Mouse (Mus musculus): Measurements from ENCODE around the gene Armh1. TPM values are rescaled to one million over a fixed set of nuclear protein-coding genes. Genes with fewer than 3 reads are reported as not detected.

The Armh1 gene
- polyA plus RNA-seq, 1 experiment from 2014 or later, result 0.86 TPM

- Histone ChIP-seq H3K9me3 (ENCODE audit: control insufficient read depth, low read length) (no peaks in the 10 kb centered on the region), H3K27ac (ENCODE audit: low read depth, low read length) (no peak overlapping the region), H3K27me3 (ENCODE audit: control insufficient read depth, insufficient read depth, low read length) (no peaks in the 10 kb centered on the region), H3K4me1 (ENCODE audit: control insufficient read depth, insufficient read depth, low read length) (no peaks in the 10 kb centered on the region), H3K9ac (replicated peaks; ENCODE audit: low read depth, low read length) (no peak overlapping the region), H3K36me3 (ENCODE audit: control insufficient read depth, insufficient read depth, low read length) (no peaks in the 10 kb centered on the region), H3K4me2 (ENCODE audit: low read depth, low read length) (no peak overlapping the region), H3K4me3 (ENCODE audit: low read depth, low read length) (no peak overlapping the region)
- peak; percentile 56; the same call in 1 of the 2 replicates for ATAC-seq (ENCODE audit: low read depth)
- 35% methylated on average over 10 of the region's 10 CpGs for WGBS
These were observed 33.3 kb downstream of the Armh1 start for GRCm38 (mm10) chr4:117218517-117219219.

- no peaks in the 10 kb centered on the region for H3K9me3 ChIP-seq (ENCODE audit: control insufficient read depth, low read length)
- H3K4me2 ChIP-seq (ENCODE audit: low read depth, low read length), result no peak overlapping the region
- 78% methylated on average over 5 of the region's 5 CpGs for WGBS
- H3K9ac ChIP-seq (replicated peaks; ENCODE audit: low read depth, low read length), result no peak overlapping the region
- no peaks in the 10 kb centered on the region for H3K27me3 ChIP-seq (ENCODE audit: control insufficient read depth, insufficient read depth, low read length)
- H3K27ac ChIP-seq (ENCODE audit: low read depth, low read length), result no peak overlapping the region
- no peak for ATAC-seq (ENCODE audit: low read depth)
- H3K4me1 ChIP-seq (ENCODE audit: control insufficient read depth, insufficient read depth, low read length), result no peaks in the 10 kb centered on the region
- H3K4me3 ChIP-seq (ENCODE audit: low read depth, low read length), result no peak overlapping the region
- H3K36me3 ChIP-seq (ENCODE audit: control insufficient read depth, insufficient read depth, low read length), result no peaks in the 10 kb centered on the region
These were observed 34.9 kb downstream of the Armh1 start for GRCm38 (mm10) chr4:117217029-117217428.

DNA sequence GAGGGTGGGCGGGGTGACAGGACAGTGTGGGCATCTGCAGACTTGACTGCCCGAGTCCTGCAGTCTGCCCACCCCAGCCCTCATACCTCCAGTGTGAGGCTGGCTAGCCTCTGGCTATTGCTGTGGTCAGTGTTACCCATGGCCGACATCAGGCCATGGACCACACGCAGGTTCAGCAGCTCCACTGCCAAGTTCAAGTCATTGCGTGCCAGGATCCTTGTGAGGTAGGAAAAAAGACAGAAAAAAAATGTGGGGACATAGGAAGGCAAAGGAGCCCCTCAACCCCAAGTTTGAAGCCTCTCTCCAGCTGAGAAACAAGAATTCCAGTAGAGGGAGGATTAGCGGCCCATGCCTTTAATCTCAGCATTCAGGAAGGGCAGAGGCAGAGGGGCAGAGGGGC, 37.7 kb downstream of the Armh1 start:
- no peaks in the 10 kb centered on the region for H3K4me1 ChIP-seq (ENCODE audit: control insufficient read depth, insufficient read depth, low read length)
- no peak overlapping the region for H3K4me2 ChIP-seq (ENCODE audit: low read depth, low read length)
- no peaks in the 10 kb centered on the region for H3K36me3 ChIP-seq (ENCODE audit: control insufficient read depth, insufficient read depth, low read length)
- no peak overlapping the region for H3K9ac ChIP-seq (replicated peaks; ENCODE audit: low read depth, low read length)
- WGBS, result 82% methylated on average over 6 of the region's 6 CpGs
- H3K27ac ChIP-seq (ENCODE audit: low read depth, low read length), result no peak overlapping the region
- H3K27me3 ChIP-seq (ENCODE audit: control insufficient read depth, insufficient read depth, low read length), result no peaks in the 10 kb centered on the region
- no peaks in the 10 kb centered on the region for H3K9me3 ChIP-seq (ENCODE audit: control insufficient read depth, low read length)
- H3K4me3 ChIP-seq (ENCODE audit: low read depth, low read length), result no peak overlapping the region
- no peak for ATAC-seq (ENCODE audit: low read depth)

DNA sequence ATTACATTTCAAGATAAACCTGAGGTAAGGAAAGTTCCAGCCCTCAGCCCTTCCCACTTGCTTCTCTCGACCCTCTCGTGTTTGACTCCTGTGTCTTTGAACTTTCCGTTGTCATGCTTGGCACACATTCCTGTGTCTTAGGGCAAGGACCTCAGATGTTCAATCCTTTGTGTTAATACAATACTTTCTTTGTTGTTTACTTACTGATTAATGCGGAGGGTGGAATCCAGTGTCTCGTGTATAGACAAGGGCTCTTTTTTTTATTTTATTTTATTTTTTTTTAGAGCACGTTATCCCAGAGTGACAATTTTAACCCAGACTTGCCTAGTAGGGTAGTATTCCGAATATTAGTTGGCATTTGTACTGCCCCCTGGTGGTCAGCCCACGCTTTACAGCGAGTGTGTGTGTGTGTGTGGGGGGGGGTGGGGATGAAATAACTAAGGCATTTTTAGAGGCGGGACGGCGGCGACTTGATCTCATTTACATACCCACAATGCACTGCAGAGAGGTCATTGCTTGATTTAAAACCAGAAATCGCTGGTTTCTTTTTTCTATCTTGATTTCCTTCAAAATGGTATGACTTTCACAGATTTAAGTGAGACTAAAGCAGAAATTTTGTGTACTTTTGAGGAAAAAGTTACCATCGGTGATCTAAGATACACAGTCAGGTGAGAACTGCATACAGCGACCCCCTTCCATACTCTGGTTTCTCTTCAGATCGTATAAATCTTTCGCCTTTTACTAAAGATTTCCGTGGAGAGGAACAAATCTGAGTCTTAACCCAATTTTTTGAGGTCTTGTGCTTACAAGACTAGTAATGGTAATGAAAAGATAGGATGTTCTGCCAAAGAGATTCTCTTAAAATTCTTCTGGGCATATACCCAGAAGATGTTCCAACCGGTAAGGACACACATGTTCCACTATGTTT, 41.5 kb downstream of the Armh1 start:
- H3K9me3 ChIP-seq (ENCODE audit: control insufficient read depth, low read length), result no peaks in the 10 kb centered on the region
- no peak overlapping the region for H3K4me3 ChIP-seq (ENCODE audit: low read depth, low read length)
- ATAC-seq (ENCODE audit: low read depth), result no peak
- H3K27me3 ChIP-seq (ENCODE audit: control insufficient read depth, insufficient read depth, low read length), result no peaks in the 10 kb centered on the region
- no peak overlapping the region for H3K9ac ChIP-seq (replicated peaks; ENCODE audit: low read depth, low read length)
- no peak overlapping the region for H3K27ac ChIP-seq (ENCODE audit: low read depth, low read length)
- no peak overlapping the region for H3K4me2 ChIP-seq (ENCODE audit: low read depth, low read length)
- H3K4me1 ChIP-seq (ENCODE audit: control insufficient read depth, insufficient read depth, low read length), result no peaks in the 10 kb centered on the region
- H3K36me3 ChIP-seq (ENCODE audit: control insufficient read depth, insufficient read depth, low read length), result no peaks in the 10 kb centered on the region
- whole genome bisulfite sequencing, result 3% methylated on average over 20 of the region's 20 CpGs

DNA sequence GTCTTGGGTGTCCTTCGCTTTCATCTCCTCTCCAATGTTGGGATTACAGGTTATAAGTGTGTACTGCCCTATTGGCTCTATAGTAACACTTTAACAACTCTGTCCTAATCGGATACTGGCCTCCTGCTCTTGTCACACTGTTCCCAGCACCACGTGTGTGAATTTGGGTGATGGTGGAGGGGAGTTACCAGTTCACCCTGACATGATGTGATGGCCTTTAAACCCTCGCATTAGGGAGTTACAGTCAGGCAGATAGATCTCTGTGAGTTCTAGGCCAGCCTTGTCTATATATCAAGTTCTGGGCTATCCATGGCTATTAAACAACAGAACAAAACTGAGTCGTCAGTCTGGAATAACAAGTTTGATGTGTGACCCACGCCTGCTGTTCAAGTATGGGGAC, 42.3 kb downstream of the Armh1 start:
- Histone ChIP-seq H3K4me1 (ENCODE audit: control insufficient read depth, insufficient read depth, low read length) (no peaks in the 10 kb centered on the region), H3K9me3 (ENCODE audit: control insufficient read depth, low read length) (no peaks in the 10 kb centered on the region), H3K4me2 (ENCODE audit: low read depth, low read length) (no peak overlapping the region), H3K4me3 (ENCODE audit: low read depth, low read length) (no peak overlapping the region), H3K27ac (ENCODE audit: low read depth, low read length) (no peak overlapping the region), H3K9ac (replicated peaks; ENCODE audit: low read depth, low read length) (no peak overlapping the region), H3K36me3 (ENCODE audit: control insufficient read depth, insufficient read depth, low read length) (no peaks in the 10 kb centered on the region), H3K27me3 (ENCODE audit: control insufficient read depth, insufficient read depth, low read length) (no peaks in the 10 kb centered on the region)
- WGBS, result 81% methylated on average over 6 of the region's 6 CpGs
- no peak for ATAC-seq (ENCODE audit: low read depth)

DNA sequence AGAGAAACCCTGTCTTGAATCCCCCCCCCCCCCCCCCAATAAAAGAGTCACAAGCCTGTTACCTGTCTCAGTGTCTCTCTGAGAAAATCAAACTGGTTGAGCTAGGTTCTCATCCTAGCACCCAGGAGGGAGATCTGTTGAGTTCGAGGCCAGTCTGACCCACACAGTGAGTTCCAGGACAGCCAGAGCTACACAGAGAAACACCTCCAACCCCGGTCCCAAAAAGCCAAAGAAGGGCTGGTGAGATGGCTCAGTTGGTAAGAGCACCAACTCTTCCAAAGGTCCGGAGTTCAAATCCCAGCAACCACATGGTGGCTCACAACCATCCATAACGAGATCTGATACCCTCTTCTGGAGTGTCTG, 49.0 kb downstream of the Armh1 start:
- H3K4me2 ChIP-seq (ENCODE audit: low read depth, low read length), result no peak overlapping the region
- H3K27ac ChIP-seq (ENCODE audit: low read depth, low read length), result no peak overlapping the region
- H3K36me3 ChIP-seq (ENCODE audit: control insufficient read depth, insufficient read depth, low read length), result no peaks in the 10 kb centered on the region
- ATAC-seq (ENCODE audit: low read depth), result no peak
- no peak overlapping the region for H3K9ac ChIP-seq (replicated peaks; ENCODE audit: low read depth, low read length)
- no peaks in the 10 kb centered on the region for H3K4me1 ChIP-seq (ENCODE audit: control insufficient read depth, insufficient read depth, low read length)
- 70% methylated on average over 4 of the region's 4 CpGs for WGBS
- no peaks in the 10 kb centered on the region for H3K9me3 ChIP-seq (ENCODE audit: control insufficient read depth, low read length)
- H3K27me3 ChIP-seq (ENCODE audit: control insufficient read depth, insufficient read depth, low read length), result no peaks in the 10 kb centered on the region
- no peak overlapping the region for H3K4me3 ChIP-seq (ENCODE audit: low read depth, low read length)

- peak overlapping the region; percentile 29; the same call in 1 of the 2 replicates for H3K9ac ChIP-seq (replicated peaks; ENCODE audit: low read depth, low read length)
- no peaks in the 10 kb centered on the region for H3K4me1 ChIP-seq (ENCODE audit: control insufficient read depth, insufficient read depth, low read length)
- peak; percentile 65; the same call in 1 of the 2 replicates for ATAC-seq (ENCODE audit: low read depth)
- H3K9me3 ChIP-seq (ENCODE audit: control insufficient read depth, low read length), result no peaks in the 10 kb centered on the region
- no peaks in the 10 kb centered on the region for H3K36me3 ChIP-seq (ENCODE audit: control insufficient read depth, insufficient read depth, low read length)
- no peak overlapping the region for H3K27ac ChIP-seq (ENCODE audit: low read depth, low read length)
- WGBS, result under 1% methylated on average over 25 of the region's 25 CpGs
- peak overlapping the region; percentile 26 for H3K4me3 ChIP-seq (ENCODE audit: low read depth, low read length)
- H3K27me3 ChIP-seq (ENCODE audit: control insufficient read depth, insufficient read depth, low read length), result no peaks in the 10 kb centered on the region
- H3K4me2 ChIP-seq (ENCODE audit: low read depth, low read length), result peak overlapping the region; percentile 45
These were observed 49.6 kb downstream of the Armh1 start for GRCm38 (mm10) chr4:117202046-117202991.

- Histone ChIP-seq H3K27ac (ENCODE audit: low read depth, low read length) (no peak overlapping the region), H3K36me3 (ENCODE audit: control insufficient read depth, insufficient read depth, low read length) (no peaks in the 10 kb centered on the region), H3K4me2 (ENCODE audit: low read depth, low read length) (no peak overlapping the region), H3K9me3 (ENCODE audit: control insufficient read depth, low read length) (no peaks in the 10 kb centered on the region), H3K9ac (replicated peaks; ENCODE audit: low read depth, low read length) (no peak overlapping the region), H3K27me3 (ENCODE audit: control insufficient read depth, insufficient read depth, low read length) (no peaks in the 10 kb centered on the region), H3K4me1 (ENCODE audit: control insufficient read depth, insufficient read depth, low read length) (no peaks in the 10 kb centered on the region), H3K4me3 (ENCODE audit: low read depth, low read length) (no peak overlapping the region)
- ATAC-seq (ENCODE audit: low read depth), result no peak
- WGBS, result 96% methylated on average over 14 of the region's 14 CpGs
These were observed 60.1 kb downstream of the Armh1 start for GRCm38 (mm10) chr4:117191804-117192203.
